Mouse (Mus musculus) telencephalon, adult 2 months (tissue): ENCODE results near the gene Celf1.

ENCODE experiments used
- DNase-seq: peaks from one replicate; pipeline ENCODE4 v3.0.0-alpha.2; 2011; ENCODE audit warnings: low read depth, low spot score

Celf1 gene

DNA sequence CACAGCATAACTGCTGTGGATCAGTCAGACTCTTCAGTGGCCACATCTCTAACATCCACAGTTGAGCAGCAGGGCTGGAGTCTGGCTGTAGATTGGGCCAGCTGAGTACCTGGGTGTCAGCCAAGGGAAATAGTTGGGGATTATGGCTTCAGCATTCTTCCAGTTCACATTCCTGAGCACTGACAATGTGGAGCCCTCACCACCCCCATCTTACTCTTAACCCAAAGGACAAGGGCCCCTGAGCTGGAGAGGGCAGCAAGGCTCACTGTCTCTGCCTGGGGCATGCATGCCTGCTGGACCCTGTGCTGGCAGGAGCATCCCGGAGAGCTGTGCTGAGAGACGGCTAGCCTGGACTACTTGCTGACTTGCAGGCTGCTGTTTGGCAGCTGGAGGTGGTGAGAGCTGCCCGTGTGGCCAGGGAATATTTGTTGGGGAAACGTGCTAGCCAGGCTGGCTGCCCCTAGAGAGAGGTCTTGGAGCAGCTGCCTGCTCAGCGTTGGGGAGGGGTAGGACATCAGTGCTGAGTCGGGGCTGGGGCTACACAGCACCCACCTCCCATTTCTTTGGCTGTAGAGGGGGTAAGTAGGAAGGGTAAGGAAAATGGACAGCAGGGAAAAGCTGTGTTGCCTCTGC lies 121.8 kb downstream of the Celf1 start:
- no peak for DNase-seq

GRCm38 (mm10) chr2:91062779-91063606 lies 122.8 kb downstream of the Celf1 start:
- DNase-seq = no peak

DNA sequence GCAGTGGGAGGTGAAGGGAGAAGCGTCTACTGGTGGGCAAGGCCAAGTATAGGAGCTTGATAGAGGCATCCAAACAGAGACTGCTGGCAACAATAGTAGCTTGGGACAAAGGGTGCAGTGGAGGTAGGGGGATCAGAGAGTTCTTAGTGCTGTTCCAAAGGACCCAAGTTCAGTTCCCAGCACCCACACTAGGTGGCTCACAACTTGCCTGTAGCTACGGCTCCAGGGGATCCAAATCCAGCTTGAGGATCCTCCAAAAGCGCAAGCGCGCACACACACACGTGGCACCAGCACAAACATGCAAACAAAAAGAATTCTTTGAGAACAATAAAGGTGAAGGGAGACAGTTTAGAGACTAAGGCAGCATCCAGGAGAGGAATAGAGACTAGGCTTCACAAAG lies 124.0 kb downstream of the Celf1 start:
- DNase-seq = no peak

DNA sequence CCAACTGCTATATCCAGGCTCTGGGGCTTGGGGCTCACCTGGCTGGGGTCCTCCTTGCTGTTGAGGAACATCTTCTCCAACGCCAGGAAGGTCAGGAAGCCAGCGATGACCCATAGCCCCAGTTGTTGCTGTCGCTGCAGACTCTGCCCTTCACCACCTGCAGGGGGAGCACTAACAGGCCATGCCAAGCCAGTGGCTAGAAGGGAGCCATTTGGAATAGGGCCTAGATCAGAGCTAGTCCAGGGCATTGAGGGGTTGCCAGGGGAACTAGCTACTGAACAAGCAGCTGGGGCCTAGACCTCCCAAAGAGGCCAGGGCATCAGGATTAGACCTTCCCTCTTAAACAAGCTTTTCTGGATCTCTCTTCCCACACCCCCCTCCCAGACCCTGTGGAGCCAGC lies 125.4 kb downstream of the Celf1 start:
- no peak for DNase-seq

- DNase-seq = no peak
Observed at GRCm38 (mm10) chr2:91066455-91066854, 126.3 kb downstream of the Celf1 start.

- DNase-seq = no peak
Observed at GRCm38 (mm10) chr2:91068162-91068871, 128.1 kb downstream of the Celf1 start.

GRCm38 (mm10) chr2:91068872-91069165 lies 128.6 kb downstream of the Celf1 start:
- DNase-seq = no peak
